Mouse (Mus musculus) adrenal gland, adult 8-10 months (tissue): Measurements from ENCODE around the gene Noa1. TPM values are rescaled to one million over a fixed set of nuclear protein-coding genes. Genes with fewer than 3 reads are reported as not detected.
A peak's percentile ranks its signal among the peaks of the same experiment; 100 is the strongest.

Experiments
- DNase-seq: peaks from one replicate; pipeline ENCODE4 v3.0.0; 2022
- total RNA-seq, 4 experiments: library from RNA; stranded (reverse); gene quantifications; 2 replicates each; pipeline ENCODE4 v1.2.4; 2022

The Noa1 gene
- total RNA-seq, result 10 to 100 TPM; 25.0 to 29.8 (median 27.7) TPM

DNA sequence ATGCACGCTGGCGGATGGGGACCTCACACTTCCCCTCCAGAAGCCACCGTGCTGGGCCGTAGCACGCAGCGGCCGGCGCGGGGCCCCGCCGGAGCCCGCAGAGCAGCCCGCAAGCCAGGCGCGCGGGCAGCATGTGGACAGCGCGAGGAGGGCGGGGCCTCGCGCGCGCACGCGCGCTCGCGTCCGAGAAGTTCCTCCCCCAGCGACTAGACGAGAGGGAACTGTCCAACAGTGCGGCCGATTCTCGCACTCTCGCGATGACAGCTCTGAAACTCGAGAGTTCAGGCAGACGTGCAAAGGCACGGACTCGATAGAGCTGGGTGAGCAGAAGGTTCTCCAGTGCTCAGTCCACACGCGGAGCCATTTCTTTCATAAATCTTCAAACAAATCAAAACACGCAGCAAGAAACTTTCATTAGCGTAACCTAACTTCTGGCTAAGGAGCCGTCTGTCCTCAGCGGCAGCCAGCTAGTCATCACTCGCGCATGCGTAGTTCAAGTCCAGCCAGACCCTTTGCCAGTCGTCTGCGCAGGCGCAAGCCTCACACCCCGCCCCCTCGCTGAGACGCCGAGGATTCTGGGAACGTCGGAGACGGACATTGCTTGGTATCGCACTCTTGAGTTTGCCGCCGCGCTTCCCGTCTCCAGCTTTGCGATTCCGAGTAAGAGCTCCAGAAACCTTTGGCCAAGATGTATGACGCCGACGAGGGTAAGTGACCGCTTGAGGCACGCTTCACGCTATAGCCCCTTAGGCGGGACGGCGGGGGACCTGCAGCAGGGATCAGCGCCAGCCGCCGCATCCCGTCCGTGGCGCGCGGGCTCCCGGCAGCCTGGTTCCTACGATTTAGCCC, at the start of gene Noa1, which contains the start of gene Polr2b:
Noa1 (minus strand) TSS at position 161 of the 849 bp plus-strand sequence.
Polr2b (plus strand) TSS at position 224 of the 849 bp plus-strand sequence.
- peak; percentile 97 for DNase-seq

DNA sequence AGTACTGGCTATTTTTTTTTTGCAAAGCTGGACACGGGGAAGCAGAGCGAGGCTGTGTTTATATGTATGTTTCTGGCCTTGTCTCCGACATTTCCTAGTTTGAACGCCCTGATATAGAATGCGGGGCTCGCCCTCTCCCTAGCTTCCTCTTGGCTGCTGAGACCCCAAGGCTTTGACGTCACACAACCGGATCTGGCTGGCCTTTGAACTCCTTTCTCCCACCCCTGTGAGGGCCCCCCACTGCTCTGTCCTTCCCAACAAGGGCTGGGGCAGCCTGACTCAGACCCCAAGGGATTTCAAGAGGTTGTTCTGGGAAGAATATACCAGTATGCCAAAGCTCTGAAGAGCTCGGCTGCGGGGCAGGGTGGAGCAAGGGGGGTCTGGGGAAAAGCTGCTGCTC, 48.5 kb upstream of the Noa1 start:
- peak; percentile 52 for DNase-seq

DNA sequence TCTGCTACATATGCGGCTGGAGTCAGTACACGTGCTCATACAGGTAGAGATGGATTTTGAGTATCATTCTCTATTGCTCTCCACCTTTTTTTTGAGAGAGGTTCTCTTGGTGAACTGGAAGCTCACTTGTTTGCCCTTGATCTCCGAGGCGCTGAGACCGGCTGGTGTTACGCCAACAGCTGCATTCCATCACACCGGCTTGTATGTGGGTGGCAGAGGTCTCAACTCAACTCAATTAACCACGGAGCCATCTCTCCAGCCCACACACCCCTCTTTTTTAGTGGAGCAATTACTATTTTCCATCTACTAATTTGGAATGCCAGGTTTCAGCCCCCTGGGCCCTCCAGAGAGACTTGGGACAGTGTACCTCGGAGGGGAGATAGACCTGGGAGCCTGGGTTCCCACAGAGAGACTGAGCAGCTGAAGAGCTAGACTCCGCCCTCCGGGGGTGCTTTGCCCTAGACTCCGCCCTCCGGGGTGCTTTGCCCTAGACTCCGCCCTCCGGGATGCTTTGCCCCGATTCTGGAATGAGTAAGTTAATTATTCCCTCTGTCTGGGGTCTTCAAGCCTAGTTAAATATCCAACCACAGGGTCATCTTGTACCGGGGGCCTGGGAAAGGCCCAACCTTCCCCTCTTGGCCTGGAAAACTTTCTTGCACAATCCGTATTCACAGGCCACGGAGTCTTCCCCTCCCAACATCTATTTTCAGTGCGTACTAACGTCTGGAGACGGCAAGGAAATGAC, 47.7 kb upstream of the Noa1 start:
- peak; percentile 73 for DNase-seq

DNA sequence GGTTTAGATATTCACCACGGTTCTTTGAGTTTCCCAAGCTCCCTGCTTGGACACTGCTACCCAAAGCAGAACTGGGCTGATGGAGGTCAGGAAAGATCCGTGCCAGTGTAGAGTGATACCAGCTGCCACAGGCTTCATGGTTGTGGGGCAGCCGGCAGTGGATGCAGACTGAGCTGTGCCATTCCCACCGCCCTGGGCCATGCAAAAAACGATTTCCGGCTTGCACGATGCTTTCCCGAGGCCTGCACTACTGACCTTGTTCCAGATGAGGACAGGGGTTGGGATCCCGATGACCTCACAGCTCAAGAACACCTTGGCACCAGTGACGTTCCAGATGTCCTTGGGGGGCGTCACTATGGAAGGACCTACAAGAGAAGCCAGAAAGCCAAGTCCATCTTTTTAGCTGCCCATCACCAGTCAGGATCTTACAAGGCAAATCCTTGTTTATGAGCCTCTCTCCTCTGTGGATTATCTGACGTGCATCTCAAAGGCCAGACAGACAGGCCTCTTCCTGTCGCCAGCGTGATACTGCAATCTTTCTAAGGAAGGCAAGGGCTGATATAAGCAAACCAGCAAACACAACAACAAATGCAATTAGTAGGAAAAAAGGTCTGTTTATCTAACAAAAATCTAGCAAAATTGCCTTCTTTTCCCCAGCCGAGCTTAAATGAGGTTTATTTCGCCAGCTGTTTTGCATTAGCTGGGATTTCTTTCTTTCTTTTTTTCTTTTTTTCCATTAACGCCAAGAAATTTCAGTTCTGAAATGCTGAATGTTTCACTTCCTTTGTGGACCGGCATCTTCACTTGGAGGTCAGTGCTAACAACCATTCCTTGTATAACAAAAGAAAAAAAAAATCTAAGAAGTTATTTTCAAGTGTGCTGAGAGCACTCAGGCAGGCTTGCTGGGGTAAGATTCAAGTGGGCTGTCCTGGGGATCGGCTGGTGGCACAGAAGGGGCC, 45.7 kb upstream of the Noa1 start:
- peak; percentile 66 for DNase-seq

DNA sequence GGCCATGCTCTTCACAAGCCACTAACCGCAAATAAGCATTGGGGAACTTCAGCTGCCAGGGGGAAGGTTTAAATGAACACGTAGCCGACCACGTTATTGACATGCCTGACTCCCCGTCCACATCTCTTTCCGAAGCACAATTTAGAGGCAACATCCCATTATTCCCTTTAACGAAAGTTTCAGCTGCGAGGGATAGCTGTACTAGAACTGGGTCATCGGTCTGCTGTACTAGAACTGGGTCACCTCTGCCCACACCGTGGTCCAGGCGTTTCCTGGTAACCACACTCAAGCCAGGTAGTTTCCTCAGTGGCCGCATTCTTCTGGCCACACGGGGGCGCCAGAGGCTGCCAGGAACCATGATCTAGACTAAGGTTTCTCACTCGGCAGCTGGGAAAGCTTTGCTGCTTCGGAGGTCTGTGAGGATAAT, 44.5 kb upstream of the Noa1 start:
- peak; percentile 72 for DNase-seq

DNA sequence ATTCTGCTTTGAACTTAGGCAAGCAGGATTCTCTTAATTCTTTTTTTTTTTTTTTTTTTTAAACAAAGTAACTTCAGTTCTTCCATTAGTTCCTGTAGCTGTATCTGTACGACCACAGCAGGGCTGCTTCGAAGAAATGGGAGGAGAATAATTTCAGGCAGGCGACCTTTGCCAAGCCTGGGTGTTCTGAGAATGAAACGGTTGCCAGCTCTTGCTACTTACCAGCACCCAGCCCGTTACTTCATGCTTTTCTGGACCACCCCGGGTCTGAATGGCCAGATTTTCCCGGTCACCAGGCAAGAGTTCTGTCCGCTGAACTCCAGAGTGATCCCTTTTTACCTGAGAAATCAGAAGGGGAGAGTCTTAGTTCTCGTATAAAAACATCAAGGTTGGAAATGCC, 41.8 kb upstream of the Noa1 start:
- DNase-seq, result no peak

DNA sequence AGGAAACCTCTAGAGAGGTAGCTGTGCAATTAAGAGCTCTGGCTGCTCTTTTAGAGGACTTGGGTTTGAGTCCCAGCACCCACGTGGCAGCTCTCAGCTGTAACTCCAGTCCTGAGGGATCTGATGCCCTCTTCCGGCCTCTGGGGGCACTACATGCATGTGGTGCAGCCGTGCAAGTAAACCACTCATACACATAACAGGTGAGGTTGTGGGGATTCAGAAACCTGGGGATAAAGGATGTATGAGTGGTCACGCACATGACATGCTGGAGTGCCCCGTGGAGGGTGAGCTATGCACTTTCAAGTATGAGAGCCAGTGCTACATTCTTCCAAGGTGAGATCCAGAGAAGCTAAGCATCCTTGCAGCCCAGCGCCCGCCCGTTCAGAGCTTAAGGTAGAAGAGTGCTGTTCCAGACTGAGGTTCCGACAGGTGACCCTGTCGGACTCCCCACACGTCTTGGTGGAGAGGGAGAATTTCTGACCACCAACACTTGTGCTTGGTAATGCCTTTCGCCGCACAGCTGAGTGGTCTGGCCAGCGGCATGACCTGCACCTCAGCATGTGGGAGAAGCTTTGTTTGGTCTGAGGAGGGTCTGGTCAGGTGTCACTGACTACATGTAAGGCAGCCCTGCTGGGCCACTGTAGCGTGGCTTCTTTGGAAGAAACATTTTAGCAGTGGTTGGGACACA, 40.2 kb upstream of the Noa1 start:
- no peak for DNase-seq

DNA sequence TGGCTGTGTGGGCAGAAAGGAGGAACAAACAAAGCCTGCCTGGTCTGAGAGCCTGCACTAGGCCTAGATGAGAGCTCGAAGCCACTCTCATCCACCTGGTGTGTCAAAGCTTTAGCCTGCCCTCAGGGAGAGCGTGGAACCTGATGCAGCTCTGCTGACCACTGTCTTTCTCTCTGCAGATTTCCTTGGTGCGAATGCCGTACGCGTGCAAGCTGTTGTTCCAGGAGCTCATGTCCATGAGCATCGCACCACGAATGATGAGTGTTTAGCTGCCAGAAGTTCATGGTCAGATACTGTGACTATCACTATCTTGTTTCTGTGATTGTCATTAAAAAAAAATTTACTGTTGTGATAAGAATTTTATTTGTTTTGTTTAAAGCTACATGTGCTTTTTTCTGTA, 39.0 kb upstream of the Noa1 start:
- DNase-seq, result no peak

DNA sequence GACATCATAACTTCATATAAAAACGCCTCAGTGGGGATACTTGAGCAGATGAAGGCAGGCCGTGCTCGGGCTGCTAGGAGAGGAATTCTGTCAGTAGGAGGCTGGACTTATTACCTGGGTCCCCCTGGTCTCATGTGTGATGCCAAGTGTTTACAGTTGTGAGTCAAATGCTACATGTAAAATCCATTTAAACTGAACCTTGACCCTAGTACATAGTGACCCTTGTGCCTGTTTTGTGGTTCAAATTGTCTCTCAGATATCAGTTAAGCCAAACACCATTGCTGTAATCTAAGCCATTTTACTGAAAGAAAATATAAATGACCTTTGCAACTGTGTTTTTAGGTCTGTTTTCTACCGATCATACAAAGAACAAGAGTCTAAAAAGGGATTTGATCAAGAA, 30.1 kb upstream of the Noa1 start:
- no peak for DNase-seq

DNA sequence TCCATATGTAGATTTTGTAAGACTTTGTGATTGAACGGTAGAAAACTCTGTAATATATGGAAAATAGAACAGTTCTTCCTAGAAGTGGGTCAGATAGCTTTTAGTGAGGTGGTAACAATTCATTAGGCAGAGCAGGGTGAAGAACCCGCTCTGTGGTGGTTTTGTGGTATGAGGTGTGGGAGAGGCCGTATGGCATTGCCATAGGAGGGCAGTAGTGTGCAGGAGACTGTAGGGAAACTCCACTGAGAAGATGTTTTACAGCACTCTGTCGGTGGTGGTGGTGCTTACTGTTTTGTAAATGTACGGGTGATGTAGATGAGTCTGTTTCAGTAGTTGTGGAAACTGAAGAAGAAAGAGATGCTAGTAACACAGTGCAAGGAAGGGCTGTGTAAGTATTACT, 20.3 kb upstream of the Noa1 start:
- DNase-seq, result no peak

DNA sequence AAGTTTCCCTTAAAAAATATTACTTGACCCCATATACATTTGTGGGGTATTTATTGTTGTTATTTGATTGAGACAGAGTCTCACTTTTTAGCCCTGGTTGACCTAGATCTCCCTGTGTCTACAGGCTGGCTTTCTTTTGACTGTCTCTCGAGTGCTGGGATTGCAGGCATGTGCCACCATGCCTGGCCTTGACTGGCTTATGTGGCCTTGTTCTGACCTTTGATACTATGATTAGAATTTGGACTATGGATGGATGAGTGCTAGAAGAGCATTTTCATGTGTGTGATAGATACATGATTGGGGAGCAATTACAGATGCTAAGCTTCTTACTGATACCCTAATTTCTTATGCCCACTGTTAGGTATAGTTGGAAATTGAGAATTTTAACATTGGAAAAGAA, 15.1 kb upstream of the Noa1 start:
- no peak for DNase-seq

DNA sequence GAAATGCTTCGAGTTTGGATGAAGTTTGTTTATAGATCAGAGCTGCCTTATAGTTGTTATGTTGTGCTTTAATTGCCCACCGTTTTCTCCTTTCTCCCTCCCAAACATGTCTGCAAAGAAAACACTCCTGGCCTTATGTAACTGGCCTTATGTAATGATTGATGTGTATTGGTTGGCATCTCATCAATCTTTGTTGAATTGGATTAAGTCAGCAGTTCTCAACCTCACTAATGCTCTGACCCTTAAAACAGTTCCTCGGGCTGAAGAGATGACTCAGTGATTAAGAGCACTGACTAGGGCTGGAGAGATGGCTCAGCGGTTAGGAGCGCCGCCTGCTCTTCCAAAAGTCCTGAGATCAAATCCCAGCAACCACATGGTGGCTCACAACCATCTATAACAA, 5.1 kb upstream of the Noa1 start:
- no peak for DNase-seq

DNA sequence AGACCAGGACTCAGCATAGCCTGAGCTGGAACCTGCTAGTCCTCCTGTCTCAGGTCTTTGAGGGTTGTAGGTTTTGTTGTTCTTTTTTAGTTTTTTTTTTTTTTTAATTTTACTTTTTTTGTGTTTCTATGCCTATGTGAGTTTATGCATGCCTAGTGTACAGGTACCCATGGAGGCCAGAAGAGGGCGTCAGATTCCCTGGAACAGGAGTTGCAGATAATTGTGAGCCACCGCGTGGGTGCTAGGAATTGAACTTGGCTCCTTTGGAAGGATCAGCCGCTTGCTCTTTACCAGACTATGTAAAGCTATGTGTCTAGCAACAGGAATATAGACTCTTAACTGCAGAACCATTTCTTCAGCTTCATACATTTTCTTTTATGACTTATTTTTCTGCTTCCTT, 4.3 kb upstream of the Noa1 start:
- DNase-seq, result no peak

DNA sequence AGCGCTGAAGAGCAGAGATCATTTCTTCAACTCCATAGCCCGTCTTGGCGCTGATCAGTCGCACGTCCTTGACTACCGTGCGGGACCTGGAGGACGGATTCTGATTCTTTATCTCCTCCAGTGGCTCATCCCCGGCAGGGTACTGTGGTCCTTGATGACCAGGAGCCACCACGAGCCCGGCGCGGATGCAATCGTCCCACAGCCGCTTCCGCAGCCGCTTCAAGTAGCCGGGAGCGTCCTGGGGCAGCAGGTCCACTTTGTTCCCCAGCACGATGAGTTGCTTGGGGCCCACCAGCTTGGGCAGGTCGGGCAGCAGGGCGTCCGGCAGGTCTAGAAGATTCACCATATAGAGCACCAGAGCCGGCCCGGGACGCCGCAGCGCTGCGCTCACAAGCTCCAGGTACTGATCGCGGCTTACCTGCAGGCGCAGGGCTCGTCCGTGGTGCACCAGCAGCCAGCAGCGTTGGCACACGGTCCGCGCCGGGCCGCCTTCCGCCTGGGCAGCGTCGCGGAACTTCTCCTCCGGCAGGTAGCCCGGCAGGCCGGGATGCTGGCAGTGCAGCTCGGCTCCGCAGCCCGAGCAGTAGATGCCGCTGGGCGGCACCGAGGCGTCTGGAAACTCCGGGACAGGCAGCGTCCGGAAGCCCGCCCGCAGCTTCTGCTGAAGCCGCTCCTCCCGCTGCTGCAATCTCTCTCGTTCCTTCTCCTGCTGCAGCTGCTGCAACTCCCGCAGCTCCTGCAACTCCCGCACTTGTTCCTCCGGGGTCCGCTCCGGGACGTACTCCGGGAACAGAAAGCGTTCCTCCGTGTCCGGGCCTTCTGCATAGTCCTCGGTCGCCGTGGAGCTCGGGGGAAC, 605 bp downstream of the Noa1 start:
- DNase-seq, result peak; percentile 14

DNA sequence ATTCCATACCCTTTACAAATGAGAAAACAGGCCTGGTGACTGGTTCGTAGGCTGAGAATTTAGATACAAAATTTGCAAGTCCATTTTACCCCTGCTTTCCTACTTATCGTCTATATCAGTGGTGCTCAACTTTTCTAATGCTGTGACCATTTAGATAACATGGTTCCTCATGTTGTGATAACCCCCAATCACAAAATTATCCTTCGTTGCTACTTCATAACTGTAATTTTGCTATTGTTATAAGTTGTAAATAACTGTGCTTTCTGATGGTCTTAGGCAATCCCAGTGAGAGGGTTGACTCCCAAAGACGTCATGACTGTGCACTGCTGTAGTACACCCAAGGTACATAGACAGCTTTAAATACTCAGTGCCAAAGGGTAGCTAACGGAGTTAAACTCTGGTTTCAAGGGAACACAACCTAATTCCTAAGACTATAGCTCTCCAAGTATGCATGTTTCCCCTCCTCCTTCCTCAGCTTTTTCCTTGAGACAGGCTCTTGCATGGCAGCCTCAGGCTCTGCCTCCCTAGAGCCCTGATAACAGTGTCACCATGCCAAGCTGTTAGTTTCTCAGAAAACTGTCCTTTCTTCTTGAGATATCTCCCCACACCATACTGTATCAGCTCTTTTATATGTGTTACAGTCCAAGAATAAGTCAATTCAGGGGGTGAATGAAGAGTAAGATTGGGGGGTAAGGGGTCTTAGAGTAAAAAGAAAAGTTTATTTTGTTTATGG, 1.9 kb downstream of the Noa1 start:
- no peak for DNase-seq

DNA sequence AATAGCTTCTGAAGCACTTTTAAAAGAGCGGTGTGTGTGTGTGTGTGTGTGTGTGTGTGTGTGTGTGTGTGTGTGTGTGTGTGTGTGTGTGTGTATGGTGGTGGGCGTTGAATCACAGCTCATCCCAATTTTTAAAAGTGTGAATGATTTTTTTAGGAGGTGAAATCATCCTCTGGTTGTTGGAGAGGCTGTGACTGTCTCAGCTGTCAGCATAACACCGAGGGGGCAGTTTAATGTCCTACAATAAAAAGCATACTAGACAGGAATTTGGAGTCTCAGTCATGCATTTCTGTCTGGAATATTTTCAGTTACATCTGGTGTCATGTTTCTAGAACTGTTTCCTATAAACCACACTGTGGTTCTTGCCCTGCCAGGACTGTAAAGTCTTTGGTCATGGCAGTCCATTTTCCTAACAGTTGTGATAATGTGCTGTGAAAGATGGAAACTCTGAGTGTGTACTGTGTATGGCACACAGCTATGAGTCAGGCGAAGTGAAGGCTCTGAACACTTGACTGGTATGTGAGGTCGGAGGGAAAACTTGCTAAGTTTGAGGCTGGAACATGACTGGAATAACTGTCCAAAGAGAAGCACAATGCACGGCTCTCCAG, 8.5 kb downstream of the Noa1 start:
- DNase-seq, result no peak

DNA sequence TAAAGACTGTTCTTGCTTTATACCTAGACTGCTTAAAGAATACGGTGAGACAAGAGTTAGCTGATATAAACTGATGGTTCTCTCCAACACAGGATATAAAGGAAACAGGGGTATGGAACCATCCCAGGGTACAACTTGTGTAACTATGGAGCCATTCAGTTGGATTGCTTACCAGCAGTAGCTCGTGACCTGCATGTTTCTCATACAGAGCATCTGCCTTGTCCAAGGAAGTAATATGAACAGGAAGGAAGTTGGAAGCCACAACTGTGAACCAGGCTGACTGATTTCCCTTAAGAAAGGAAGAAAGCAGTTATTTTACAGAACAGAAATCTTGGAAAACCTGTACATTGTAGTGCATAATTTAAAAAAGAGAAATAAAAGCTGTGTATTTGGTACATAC, 10.4 kb downstream of the Noa1 start:
- no peak for DNase-seq

DNA sequence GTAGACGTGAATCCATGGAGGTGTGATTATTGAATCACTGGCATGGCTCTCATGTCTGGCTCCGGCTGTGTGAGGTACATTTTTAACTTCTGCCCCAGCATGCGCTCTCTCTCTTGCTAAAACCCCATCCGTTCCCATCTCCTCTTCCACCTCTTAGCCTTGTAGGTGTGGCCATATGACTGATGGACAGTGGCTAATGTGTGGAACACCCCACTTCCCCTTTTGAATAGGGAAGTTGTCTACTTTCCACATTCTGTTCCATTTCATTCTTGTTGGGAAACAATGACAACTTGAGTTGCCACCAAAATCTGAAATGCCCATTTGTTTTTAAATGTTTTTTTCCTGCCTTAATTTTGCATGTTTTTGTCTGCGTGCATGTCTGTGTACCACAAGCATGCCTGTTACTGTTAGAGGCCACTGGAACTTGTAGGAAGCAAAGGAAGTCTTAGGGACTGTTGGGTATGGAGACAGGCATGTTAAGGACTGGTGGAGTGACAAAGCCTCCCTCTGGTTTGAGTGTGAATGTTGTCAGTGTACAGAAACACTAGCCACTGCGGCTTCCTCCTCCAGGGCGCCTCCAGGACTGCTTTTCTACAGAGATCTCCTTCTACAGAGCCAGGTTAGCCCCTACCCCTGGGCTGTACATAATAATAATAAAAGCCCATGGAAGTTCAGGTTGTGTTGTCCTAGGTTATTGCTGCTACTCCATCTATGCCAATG, 16.9 kb downstream of the Noa1 start:
- no peak for DNase-seq

DNA sequence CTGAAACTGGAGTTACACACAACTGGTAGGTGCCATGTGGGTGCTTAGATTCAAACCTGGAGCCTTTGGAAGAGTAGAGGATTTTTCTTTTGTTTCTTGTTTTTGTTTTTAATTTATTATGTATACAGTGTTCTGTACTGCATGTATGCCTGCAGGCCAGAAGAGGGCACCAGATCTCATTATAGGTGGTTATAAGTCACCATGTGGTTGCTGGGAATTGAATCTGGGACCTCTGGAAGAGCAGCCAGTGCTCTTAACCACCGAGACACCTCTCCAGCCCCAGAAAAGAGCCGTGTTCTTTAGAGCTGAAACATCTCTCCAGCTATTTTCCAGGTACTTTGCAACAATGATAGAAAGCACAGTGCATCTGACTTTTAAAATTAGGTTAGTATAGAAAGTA, 19.3 kb downstream of the Noa1 start:
- DNase-seq, result no peak
